Mouse (Mus musculus) liver, adult 2 months (tissue): Measurements from ENCODE around the gene Prickle1.

Experiments used
- CTCF ChIP-seq: fragments of 200-500 bp; IDR thresholded peaks from 2 replicates; pipeline ENCODE4 v1.5.1; 2011; ENCODE audit warnings: low read depth, low read length, control low read depth
- POLR2A ChIP-seq: fragments of 200-500 bp; IDR thresholded peaks from 2 replicates; pipeline ENCODE4 v1.6.1; 2011; ENCODE audit warnings: low read length, control low read depth; ENCODE audit not compliant: insufficient read depth; ENCODE audit errors: extremely low read depth

- TF ChIP-seq CTCF = no peak
- TF ChIP-seq POLR2A = no peak
Observed at GRCm38 (mm10) chr15:93588401-93588800, 7.3 kb downstream of the Prickle1 start.
